Mouse (Mus musculus) neural tube, postnatal 0 days (tissue): Measurements from ENCODE around the gene Krt222. TPM values are rescaled to one million over a fixed set of nuclear protein-coding genes. Genes with fewer than 3 reads are reported as not detected.

ENCODE experiments used
- polyA plus RNA-seq: library from polyadenylated mRNA; unstranded; fragments of >200 nt; fragmentation: Nextera tagmentation; extraction: Ambion mirVana; gene quantifications from 2 replicates; pipeline ENCODE4 v1.2.1, GENCODE M21; 2015

Gene Krt222
- polyA plus RNA-seq: 14.1 and 15.5 TPM in 2 replicates

GRCm38 (mm10) chr11:99243820-99244374, at the start of gene Krt222:
Gene Krt222, minus strand, starts transcription at chr11:99244085.

GRCm38 (mm10) chr11:99284833-99285312, 41.0 kb upstream of the Krt222 start, which contains the start of gene Krt24:
Gene Krt24, minus strand, starts transcription at chr11:99285262.

GRCm38 (mm10) chr11:99230261-99231048, 13.4 kb downstream of the Krt222 start, which contains the start of gene Smarce1:
Gene Smarce1, minus strand, starts transcription at chr11:99231017.

Other genes starting within 250 kb of the Krt222 start
- 15.8 and 18.3 TPM in 2 replicates for gene Top2a, start 219.9 kb downstream of the Krt222 start, polyA plus RNA-seq
- gene Igfbp4, start 202.8 kb downstream of the Krt222 start, polyA plus RNA-seq: 108 and 116 TPM in 2 replicates
- 0.08 TPM in 1 of 2 replicates, not detected in the other for gene Tns4, start 154.8 kb downstream of the Krt222 start, polyA plus RNA-seq
- gene Ccr7, start 89.0 kb downstream of the Krt222 start, polyA plus RNA-seq: not detected in 2 replicates
- gene Smarce1, start 13.1 kb downstream of the Krt222 start, polyA plus RNA-seq: 120 and 139 TPM in 2 replicates
- 0.13 TPM in 1 of 2 replicates, not detected in the other for gene Krt24, start 41.2 kb upstream of the Krt222 start, polyA plus RNA-seq
- gene Krt25, start 78.9 kb upstream of the Krt222 start, polyA plus RNA-seq: 1.7 and 1.8 TPM in 2 replicates
- 0.30 and 0.69 TPM in 2 replicates for gene Krt26, start 93.9 kb upstream of the Krt222 start, polyA plus RNA-seq
- gene Krt27, start 107.0 kb upstream of the Krt222 start, polyA plus RNA-seq: 0.43 and 0.71 TPM in 2 replicates
- 0.45 and 0.55 TPM in 2 replicates for gene Krt28, start 130.8 kb upstream of the Krt222 start, polyA plus RNA-seq
- gene Krt10, start 145.3 kb upstream of the Krt222 start, polyA plus RNA-seq: 37.8 and 38.5 TPM in 2 replicates
- 0.21 and 0.27 TPM in 2 replicates for gene Krt12, start 178.2 kb upstream of the Krt222 start, polyA plus RNA-seq
- gene Krt20, start 194.1 kb upstream of the Krt222 start, polyA plus RNA-seq: 0.08 and 0.19 TPM in 2 replicates
- gene Krt23, start 249.1 kb upstream of the Krt222 start, polyA plus RNA-seq: 0.33 and 0.57 TPM in 2 replicates